Mouse (Mus musculus): ENCODE measurements around the gene Polr2a. TPM values are rescaled to one million over a fixed set of nuclear protein-coding genes. Genes with fewer than 3 reads are reported as not detected.

Gene Polr2a
- total and polyA plus RNA-seq, 2 experiments from 2014 or later = 10.2 to 16.9 TPM

GRCm38 (mm10) chr11:69692196-69692811 is 66.1 kb downstream of the Polr2a start:
- no peak for TF ChIP-seq CTCF (IDR thresholded peaks at IDR 0.05)
- no peak overlapping the region for H3K4me3 ChIP-seq (ENCODE audit: low read depth, low read length)
- no peaks in the 10 kb centered on the region for H3K9me3 ChIP-seq (ENCODE audit: low read length)
- 82% methylated on average over 9 of the region's 9 CpGs for WGBS
- ATAC-seq (ENCODE audit: low FRiP score) = no peak
- H3K27me3 ChIP-seq (ENCODE audit: insufficient read depth, low read length) = no peaks in the 10 kb centered on the region
- no peak overlapping the region for H3K4me2 ChIP-seq (ENCODE audit: low read depth, low read length, poor library complexity, severe bottlenecking)
- no peak overlapping the region for H3K27ac ChIP-seq (ENCODE audit: low read depth, low read length)
- DNase-seq (ENCODE audit: low spot score) = no peak
- no peaks in the 10 kb centered on the region for H3K36me3 ChIP-seq (ENCODE audit: insufficient read depth, low read length)
- H3K9ac ChIP-seq (replicated peaks; ENCODE audit: low read length, poor library complexity, severe bottlenecking) = no peak overlapping the region
- H3K4me1 ChIP-seq (ENCODE audit: insufficient read depth, low read length) = peaks cover 5% of the 10 kb centered on the region; the same call in 1 of the 2 replicates

GRCm38 (mm10) chr11:69689891-69690290 is 68.5 kb downstream of the Polr2a start:
- H3K9ac ChIP-seq (replicated peaks; ENCODE audit: low read length, poor library complexity, severe bottlenecking) = no peak overlapping the region
- no peaks in the 10 kb centered on the region for H3K36me3 ChIP-seq (ENCODE audit: insufficient read depth, low read length)
- DNase-seq (ENCODE audit: low spot score) = no peak
- 92% methylated on average over 1 of the region's 1 CpGs for WGBS
- TF ChIP-seq CTCF (IDR thresholded peaks at IDR 0.05) = no peak
- no peak overlapping the region for H3K4me3 ChIP-seq (ENCODE audit: low read depth, low read length)
- no peaks in the 10 kb centered on the region; the same call in 1 of the 2 replicates for H3K4me1 ChIP-seq (ENCODE audit: insufficient read depth, low read length)
- H3K4me2 ChIP-seq (ENCODE audit: low read depth, low read length, poor library complexity, severe bottlenecking) = no peak overlapping the region
- H3K27me3 ChIP-seq (ENCODE audit: insufficient read depth, low read length) = no peaks in the 10 kb centered on the region
- no peak overlapping the region for H3K27ac ChIP-seq (ENCODE audit: low read depth, low read length)
- no peaks in the 10 kb centered on the region for H3K9me3 ChIP-seq (ENCODE audit: low read length)
- ATAC-seq (ENCODE audit: low FRiP score) = no peak

DNA sequence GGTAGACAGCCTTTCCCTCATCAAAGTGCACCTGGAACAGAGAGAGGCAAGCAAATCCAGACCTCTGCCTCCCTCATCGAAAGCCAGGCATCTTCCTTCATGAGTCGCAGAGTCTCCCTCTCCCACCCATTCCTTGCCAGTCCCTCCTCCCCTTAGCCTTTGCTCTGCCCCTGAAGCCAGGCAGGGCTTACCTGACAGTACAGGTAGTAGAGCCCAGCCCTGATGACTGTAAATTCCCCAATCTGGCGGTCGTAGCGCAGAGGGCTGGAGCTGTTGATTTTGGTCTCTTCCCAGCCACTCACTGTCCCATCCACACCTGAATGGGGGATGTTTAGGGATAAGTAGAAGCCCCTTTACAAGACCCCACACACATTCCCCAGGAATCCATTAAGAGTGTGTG is 71.4 kb downstream of the Polr2a start:
- DNase-seq (ENCODE audit: low spot score) = no peak
- H3K27ac ChIP-seq (ENCODE audit: low read depth, low read length) = no peak overlapping the region
- no peaks in the 10 kb centered on the region for H3K4me1 ChIP-seq (ENCODE audit: insufficient read depth, low read length)
- no peak overlapping the region for H3K4me3 ChIP-seq (ENCODE audit: low read depth, low read length)
- no peak overlapping the region for H3K9ac ChIP-seq (replicated peaks; ENCODE audit: low read length, poor library complexity, severe bottlenecking)
- H3K27me3 ChIP-seq (ENCODE audit: insufficient read depth, low read length) = no peaks in the 10 kb centered on the region
- ATAC-seq (ENCODE audit: low FRiP score) = no peak
- WGBS = 59% methylated on average over 5 of the region's 5 CpGs
- no peaks in the 10 kb centered on the region for H3K36me3 ChIP-seq (ENCODE audit: insufficient read depth, low read length)
- H3K9me3 ChIP-seq (ENCODE audit: low read length) = no peaks in the 10 kb centered on the region
- no peak for TF ChIP-seq CTCF (IDR thresholded peaks at IDR 0.05)
- no peak overlapping the region for H3K4me2 ChIP-seq (ENCODE audit: low read depth, low read length, poor library complexity, severe bottlenecking)

GRCm38 (mm10) chr11:69686377-69686776 is 72.1 kb downstream of the Polr2a start:
- 13% methylated on average over 4 of the region's 4 CpGs for WGBS

DNA sequence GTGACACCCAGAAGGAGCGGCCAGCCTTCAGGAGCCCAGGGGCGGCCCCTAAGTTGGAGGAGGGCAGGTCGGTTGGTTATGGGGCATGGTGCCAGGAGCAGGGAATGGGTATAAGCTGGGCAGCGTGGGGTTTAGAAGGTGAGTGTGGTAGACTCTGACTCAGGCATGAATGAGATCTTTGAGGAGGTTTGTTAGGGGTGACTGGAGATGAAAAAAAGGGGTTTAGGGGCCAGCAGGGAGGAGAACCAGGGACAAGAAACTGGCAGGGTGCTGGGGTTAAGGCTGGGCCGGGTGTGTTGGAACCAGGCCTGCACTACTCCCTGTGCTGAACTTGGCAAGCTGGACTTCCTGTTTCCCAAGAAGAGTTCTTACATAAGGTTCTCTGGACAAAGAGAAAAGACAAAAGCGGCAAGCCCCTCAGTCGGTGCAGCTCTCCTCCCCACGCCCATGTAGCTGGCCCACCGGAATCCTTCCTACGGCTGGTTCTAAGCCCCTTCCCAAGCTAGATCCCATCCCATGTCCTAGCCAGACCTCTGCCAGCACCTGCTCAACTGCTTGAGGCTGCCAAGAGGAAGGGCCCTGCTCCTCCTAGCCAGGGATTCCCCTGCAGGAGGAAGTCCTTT is 72.8 kb downstream of the Polr2a start, which contains the start of gene Tnfsf13:
Tnfsf13 (minus strand) TSS at position 259 of the 623 bp plus-strand sequence.
- Histone ChIP-seq H3K9ac (replicated peaks; ENCODE audit: low read length, poor library complexity, severe bottlenecking) (no peak within 1 kb of the TSS; the same call in 1 of the 2 replicates), H3K4me2 (ENCODE audit: low read depth, low read length, poor library complexity, severe bottlenecking) (no peak within 1 kb of the TSS), H3K36me3 (ENCODE audit: insufficient read depth, low read length) (no peaks in the 10 kb centered on the region), H3K27ac (ENCODE audit: low read depth, low read length) (0 out of 2 replicates have a peak within 1 kb of the TSS, but pooled peaks have one; percentile 26), H3K4me1 (ENCODE audit: insufficient read depth, low read length) (peaks cover 5% of the 10 kb centered on the region), H3K4me3 (ENCODE audit: low read depth, low read length) (no peak within 1 kb of the TSS), H3K9me3 (ENCODE audit: low read length) (no peaks in the 10 kb centered on the region), H3K27me3 (ENCODE audit: insufficient read depth, low read length) (no peaks in the 10 kb centered on the region)
- WGBS = 44% methylated on average over 10 of the region's 10 CpGs
- TF ChIP-seq CTCF (IDR thresholded peaks at IDR 0.05) = no peak
- ATAC-seq (ENCODE audit: low FRiP score) = no peak
- DNase-seq (ENCODE audit: low spot score) = peak; percentile 55

More at GRCm38 (mm10) chr11:69686377-69686776, 72.1 kb downstream of the Polr2a start:
- peak; percentile 64 for DNase-seq (ENCODE audit: low spot score)
- no peak for TF ChIP-seq CTCF (IDR thresholded peaks at IDR 0.05)
- no peaks in the 10 kb centered on the region for H3K36me3 ChIP-seq (ENCODE audit: insufficient read depth, low read length)
- H3K27me3 ChIP-seq (ENCODE audit: insufficient read depth, low read length) = no peaks in the 10 kb centered on the region
- ATAC-seq (ENCODE audit: low FRiP score) = no peak
- H3K4me2 ChIP-seq (ENCODE audit: low read depth, low read length, poor library complexity, severe bottlenecking) = no peak overlapping the region
- no peaks in the 10 kb centered on the region for H3K9me3 ChIP-seq (ENCODE audit: low read length)
- H3K4me1 ChIP-seq (ENCODE audit: insufficient read depth, low read length) = no peaks in the 10 kb centered on the region
- no peak overlapping the region for H3K9ac ChIP-seq (replicated peaks; ENCODE audit: low read length, poor library complexity, severe bottlenecking)
- no peak overlapping the region for H3K27ac ChIP-seq (ENCODE audit: low read depth, low read length)
- no peak overlapping the region for H3K4me3 ChIP-seq (ENCODE audit: low read depth, low read length)

DNA sequence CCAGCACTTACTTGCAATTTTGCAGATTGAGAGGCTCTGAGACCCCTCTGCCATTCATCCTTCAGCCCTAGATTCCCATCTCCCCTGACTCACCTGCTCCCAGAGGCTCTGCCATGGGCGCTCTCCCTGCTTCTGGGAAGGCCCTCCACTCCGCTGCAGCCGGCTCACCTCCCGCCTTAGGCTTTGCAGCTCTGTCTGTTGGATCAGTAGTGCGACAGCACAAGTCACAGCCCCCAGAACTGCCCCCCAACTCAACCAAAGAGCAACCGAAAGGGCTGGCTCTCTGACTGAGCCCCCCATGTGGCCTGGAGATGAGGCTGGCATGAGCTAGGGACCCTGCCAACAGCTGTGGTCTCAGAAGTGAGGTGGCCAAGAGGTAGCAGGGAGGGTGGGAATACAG is 73.5 kb downstream of the Polr2a start:
- ATAC-seq (ENCODE audit: low FRiP score) (no peak), DNase-seq (ENCODE audit: low spot score) (no peak)
- Histone ChIP-seq H3K9me3 (ENCODE audit: low read length) (no peaks in the 10 kb centered on the region), H3K4me2 (ENCODE audit: low read depth, low read length, poor library complexity, severe bottlenecking) (no peak overlapping the region), H3K4me1 (ENCODE audit: insufficient read depth, low read length) (peaks cover 9% of the 10 kb centered on the region), H3K9ac (replicated peaks; ENCODE audit: low read length, poor library complexity, severe bottlenecking) (no peak overlapping the region), H3K27me3 (ENCODE audit: insufficient read depth, low read length) (no peaks in the 10 kb centered on the region), H3K27ac (ENCODE audit: low read depth, low read length) (no peak overlapping the region), H3K36me3 (ENCODE audit: insufficient read depth, low read length) (0 out of 2 replicates have a peak, but pooled peaks cover 2% of the 10 kb centered on the region), H3K4me3 (ENCODE audit: low read depth, low read length) (no peak overlapping the region)
- 81% methylated on average over 6 of the region's 6 CpGs for WGBS
- TF ChIP-seq CTCF (IDR thresholded peaks at IDR 0.05) = no peak

All from midbrain, postnatal 0 days (tissue).